Mouse (Mus musculus): ENCODE data around the gene Cbx3. TPM values are rescaled to one million over a fixed set of nuclear protein-coding genes. Genes with fewer than 3 reads are reported as not detected.
"Not testable (repeated sequence)": the region's sequence is repeated elsewhere in the genome, so short reads cannot be mapped to it uniquely, and the experiment has no call there.

The Cbx3 gene
- total RNA-seq, 1 experiment from 2014 or later = 135 TPM

GRCm38 (mm10) chr6:51467649-51468048 is 2.5 kb upstream of the Cbx3 start:
- ATAC-seq (ENCODE audit: extremely low read depth, insufficient number of reproducible peaks, low FRiP score, poor library complexity, severe bottlenecking) = no peak

GRCm38 (mm10) chr6:51468891-51469561 is 1.1 kb upstream of the Cbx3 start:
- ATAC-seq (ENCODE audit: extremely low read depth, insufficient number of reproducible peaks, low FRiP score, poor library complexity, severe bottlenecking) = peak; percentile 13; the same call in 1 of the 2 replicates

GRCm38 (mm10) chr6:51469715-51470310 is 347 bp upstream of the Cbx3 start, which contains the start of gene Hnrnpa2b1:
Gene Hnrnpa2b1, minus strand, starts transcription at chr6:51469894.
- peak; percentile 89 for ATAC-seq (ENCODE audit: extremely low read depth, insufficient number of reproducible peaks, low FRiP score, poor library complexity, severe bottlenecking)

GRCm38 (mm10) chr6:51471179-51471505 is 982 bp downstream of the Cbx3 start:
- ATAC-seq (ENCODE audit: extremely low read depth, insufficient number of reproducible peaks, low FRiP score, poor library complexity, severe bottlenecking) = no peak

- ATAC-seq (ENCODE audit: extremely low read depth, insufficient number of reproducible peaks, low FRiP score, poor library complexity, severe bottlenecking) = no peak
Measured at GRCm38 (mm10) chr6:51471782-51472181, 1.6 kb downstream of the Cbx3 start.

GRCm38 (mm10) chr6:51472213-51472612 is 2.1 kb downstream of the Cbx3 start:
- ATAC-seq (ENCODE audit: extremely low read depth, insufficient number of reproducible peaks, low FRiP score, poor library complexity, severe bottlenecking) = no peak

- no peak for ATAC-seq (ENCODE audit: extremely low read depth, insufficient number of reproducible peaks, low FRiP score, poor library complexity, severe bottlenecking)
Measured at GRCm38 (mm10) chr6:51479136-51479731, 9.1 kb downstream of the Cbx3 start.

GRCm38 (mm10) chr6:51481548-51481947 is 11.4 kb downstream of the Cbx3 start:
- no peak for ATAC-seq (ENCODE audit: extremely low read depth, insufficient number of reproducible peaks, low FRiP score, poor library complexity, severe bottlenecking)

GRCm38 (mm10) chr6:51483861-51484260 is 13.7 kb downstream of the Cbx3 start:
- ATAC-seq (ENCODE audit: extremely low read depth, insufficient number of reproducible peaks, low FRiP score, poor library complexity, severe bottlenecking) = no peak

GRCm38 (mm10) chr6:51484556-51484955 is 14.4 kb downstream of the Cbx3 start:
- ATAC-seq (ENCODE audit: extremely low read depth, insufficient number of reproducible peaks, low FRiP score, poor library complexity, severe bottlenecking) = not testable (repeated sequence)

- ATAC-seq (ENCODE audit: extremely low read depth, insufficient number of reproducible peaks, low FRiP score, poor library complexity, severe bottlenecking) = no peak
Measured at GRCm38 (mm10) chr6:51485646-51486045, 15.5 kb downstream of the Cbx3 start.

GRCm38 (mm10) chr6:51486076-51486710 is 16.0 kb downstream of the Cbx3 start:
- ATAC-seq (ENCODE audit: extremely low read depth, insufficient number of reproducible peaks, low FRiP score, poor library complexity, severe bottlenecking) = no peak

GRCm38 (mm10) chr6:51486731-51487130 is 16.6 kb downstream of the Cbx3 start:
- ATAC-seq (ENCODE audit: extremely low read depth, insufficient number of reproducible peaks, low FRiP score, poor library complexity, severe bottlenecking) = no peak

- no peak for ATAC-seq (ENCODE audit: extremely low read depth, insufficient number of reproducible peaks, low FRiP score, poor library complexity, severe bottlenecking)
Measured at GRCm38 (mm10) chr6:51489787-51490186, 19.6 kb downstream of the Cbx3 start.

GRCm38 (mm10) chr6:51497321-51498111 is 27.4 kb downstream of the Cbx3 start:
- ATAC-seq (ENCODE audit: extremely low read depth, insufficient number of reproducible peaks, low FRiP score, poor library complexity, severe bottlenecking) = no peak

- ATAC-seq (ENCODE audit: extremely low read depth, insufficient number of reproducible peaks, low FRiP score, poor library complexity, severe bottlenecking) = no peak
Measured at GRCm38 (mm10) chr6:51505671-51506070, 35.5 kb downstream of the Cbx3 start.

- no peak for ATAC-seq (ENCODE audit: extremely low read depth, insufficient number of reproducible peaks, low FRiP score, poor library complexity, severe bottlenecking)
Measured at GRCm38 (mm10) chr6:51507556-51507955, 37.4 kb downstream of the Cbx3 start.

- ATAC-seq (ENCODE audit: extremely low read depth, insufficient number of reproducible peaks, low FRiP score, poor library complexity, severe bottlenecking) = peak; percentile 92
Measured at GRCm38 (mm10) chr6:51508750-51509648, 38.8 kb downstream of the Cbx3 start.

All from neutrophil, adult 5-6 weeks (primary cell).